Mouse (Mus musculus) liver, embryonic 15.5 days (tissue): ENCODE measurements around the gene BC037034. TPM values are rescaled to one million over a fixed set of nuclear protein-coding genes. Genes with fewer than 3 reads are reported as not detected.

Source experiments
- ATAC-seq: fragments of 200-750 bp; cut with Nextera tagmentation; 2 replicates; pipeline ENCODE4 v1.8.0; 2017; ENCODE audit warnings: moderate number of reproducible peaks, mild to moderate bottlenecking, moderate library complexity; ENCODE audit not compliant: insufficient read depth
- H3K27ac ChIP-seq: fragments of 300-500 bp; sonication (generic); replicated peaks from 2 replicates; pipeline ENCODE4 v1.5.1; 2015; ENCODE audit warnings: mild to moderate bottlenecking, inconsistent platforms
- H3K27me3 ChIP-seq: fragments of 300-500 bp; sonication (generic); 2 replicates; pipeline ENCODE4 v1.6.1; 2015; ENCODE audit warnings: mild to moderate bottlenecking, inconsistent platforms
- H3K36me3 ChIP-seq: fragments of 300-500 bp; sonication (generic); replicated peaks from 2 replicates; pipeline ENCODE4 v1.6.1; 2015; ENCODE audit warnings: moderate library complexity, mild to moderate bottlenecking, inconsistent platforms
- H3K4me1 ChIP-seq: fragments of 300-500 bp; sonication (generic); replicated peaks from 2 replicates; pipeline ENCODE4 v1.6.1; 2015; ENCODE audit warnings: inconsistent platforms
- H3K4me2 ChIP-seq: fragments of 300-500 bp; sonication (generic); 2 replicates; pipeline ENCODE4 v1.6.1; 2015; ENCODE audit warnings: moderate library complexity, mild to moderate bottlenecking, inconsistent platforms
- H3K4me3 ChIP-seq: fragments of 300-500 bp; sonication (generic); replicated peaks from 2 replicates; pipeline ENCODE4 v1.5.1; 2015; ENCODE audit warnings: mild to moderate bottlenecking, inconsistent platforms
- H3K9ac ChIP-seq: fragments of 300-500 bp; sonication (generic); 2 replicates; pipeline ENCODE4 v1.6.1; 2015; ENCODE audit warnings: moderate library complexity, mild to moderate bottlenecking, inconsistent platforms
- H3K9me3 ChIP-seq: fragments of 300-500 bp; sonication (generic); replicated peaks from 2 replicates; pipeline ENCODE4 v1.6.1; 2016; ENCODE audit warnings: inconsistent platforms
- WGBS: fragments of 180-500 bp; shearing (Covaris S2); methylation state at CpG from one replicate; pipeline ENCODE4 v1.1.7; 2015; ENCODE audit warnings: mixed read lengths; ENCODE audit not compliant: insufficient replicate concordance; 5-methylcytosine and 5-hydroxymethylcytosine counted together
- polyA plus RNA-seq: library from polyadenylated mRNA; unstranded; fragments of >200 nt; fragmentation: Nextera tagmentation; extraction: Ambion mirVana; gene quantifications from 2 replicates; pipeline ENCODE4 v1.2.1, GENCODE M21; 2015

BC037034 gene
- 2.5 and 3.6 TPM in 2 replicates for polyA plus RNA-seq

DNA sequence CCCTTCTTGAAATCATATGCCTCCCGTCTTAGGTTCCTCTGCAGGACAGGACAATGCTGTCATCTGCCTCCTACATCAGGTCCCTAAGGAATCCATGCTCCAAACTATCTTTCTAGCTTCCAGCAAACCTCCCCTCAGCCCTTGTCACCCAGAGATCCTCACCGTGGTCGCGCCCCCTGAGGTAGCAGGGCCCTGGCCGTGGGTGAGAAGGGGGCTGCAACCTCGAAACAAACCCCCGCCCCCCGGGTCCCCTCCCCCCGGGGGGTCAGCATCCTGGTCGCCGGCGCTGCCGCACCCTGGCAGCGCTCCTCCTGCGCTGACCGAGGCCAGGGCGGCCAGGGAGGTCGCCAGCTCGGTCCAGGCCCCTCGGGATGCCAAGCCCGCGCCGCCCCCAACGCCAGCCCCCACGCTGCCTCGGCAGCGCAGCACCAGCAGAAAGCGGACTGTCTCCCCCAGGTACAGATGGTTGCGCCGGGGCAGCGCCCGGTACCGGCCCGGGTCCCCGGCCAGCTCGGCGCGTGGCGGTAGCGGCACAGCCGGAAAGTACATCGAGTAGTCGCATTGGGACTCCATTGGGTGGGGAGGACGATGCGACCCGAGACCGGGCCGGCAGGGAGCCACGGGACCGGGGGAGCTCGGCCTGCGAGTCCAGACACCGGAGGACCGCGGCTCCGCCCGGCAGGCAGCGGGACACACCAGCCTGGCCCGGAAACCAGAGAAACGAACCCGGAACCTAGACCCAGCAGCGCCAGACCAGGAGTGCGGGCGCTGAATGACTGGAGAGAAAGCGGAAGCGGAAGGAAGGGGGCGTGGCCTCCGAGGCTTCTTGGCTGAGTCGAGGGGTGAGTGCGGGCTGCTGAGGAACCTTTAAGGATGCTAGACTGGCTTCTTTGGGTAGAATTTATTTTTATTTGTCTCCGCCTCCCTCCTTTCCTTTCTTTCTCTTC is at the start of gene BC037034:
Gene BC037034 (minus strand): TSS at position 774 of the 947 bp plus-strand sequence.
- Histone ChIP-seq H3K27ac (peak within 1 kb of the TSS; percentile 75), H3K9ac (peak within 1 kb of the TSS; percentile 84), H3K9me3 (no peaks in the 10 kb centered on the region), H3K27me3 (no peaks in the 10 kb centered on the region), H3K4me3 (peak within 1 kb of the TSS; percentile 84), H3K4me2 (peak within 1 kb of the TSS; percentile 95), H3K4me1 (peaks cover 62% of the 10 kb centered on the region), H3K36me3 (peaks cover 32% of the 10 kb centered on the region)
- peak; percentile 81 for ATAC-seq
- under 1% methylated on average over 71 of the region's 71 CpGs for WGBS

- H3K36me3 ChIP-seq = no peaks in the 10 kb centered on the region
- WGBS = 74% methylated on average over 3 of the region's 3 CpGs
- H3K9ac ChIP-seq = no peak overlapping the region
- no peak overlapping the region for H3K4me3 ChIP-seq
- 0 out of 2 replicates have a peak, but pooled peaks cover 3% of the 10 kb centered on the region for H3K4me1 ChIP-seq
- no peak for ATAC-seq
- H3K27ac ChIP-seq = no peak overlapping the region
- no peaks in the 10 kb centered on the region for H3K9me3 ChIP-seq
- H3K4me2 ChIP-seq = no peak overlapping the region
- no peaks in the 10 kb centered on the region for H3K27me3 ChIP-seq
These were observed 49.0 kb upstream of the BC037034 start for GRCm38 (mm10) chr5:138312795-138313194.

DNA sequence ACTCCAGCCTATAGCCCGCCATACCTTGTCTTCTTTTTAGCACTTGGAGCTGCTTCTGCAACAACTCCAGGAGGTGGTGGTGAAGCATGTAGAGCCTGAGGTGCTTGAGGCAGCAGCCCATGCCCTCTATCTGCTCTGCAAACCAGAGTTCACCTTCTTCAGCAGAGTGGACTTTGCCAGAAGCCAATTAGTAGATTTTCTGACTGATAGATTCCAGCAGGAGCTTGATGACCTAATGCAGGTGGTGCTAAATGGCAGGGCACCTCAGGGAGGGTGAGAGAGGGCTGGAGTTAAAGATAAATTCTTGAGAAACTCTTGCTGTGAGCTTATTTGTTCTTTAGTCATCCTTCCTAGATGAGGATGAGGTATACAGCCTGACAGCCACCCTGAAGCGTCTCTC is 35.8 kb upstream of the BC037034 start:
- Histone ChIP-seq H3K4me3 (no peak overlapping the region), H3K9me3 (no peaks in the 10 kb centered on the region), H3K27ac (no peak overlapping the region), H3K4me1 (no peaks in the 10 kb centered on the region), H3K27me3 (no peaks in the 10 kb centered on the region), H3K36me3 (no peaks in the 10 kb centered on the region), H3K4me2 (no peak overlapping the region), H3K9ac (no peak overlapping the region)
- WGBS = 50% methylated on average over 2 of the region's 2 CpGs
- no peak for ATAC-seq

- Histone ChIP-seq H3K9me3 (no peaks in the 10 kb centered on the region), H3K27me3 (no peaks in the 10 kb centered on the region), H3K9ac (no peak overlapping the region), H3K27ac (no peak overlapping the region), H3K36me3 (no peaks in the 10 kb centered on the region), H3K4me2 (no peak overlapping the region), H3K4me1 (no peaks in the 10 kb centered on the region), H3K4me3 (no peak overlapping the region)
- ATAC-seq = no peak
These were observed 30.3 kb upstream of the BC037034 start for GRCm38 (mm10) chr5:138294158-138294557.

GRCm38 (mm10) chr5:138291638-138292037 is 27.8 kb upstream of the BC037034 start:
- Histone ChIP-seq H3K4me1 (no peaks in the 10 kb centered on the region), H3K9ac (no peak overlapping the region), H3K27ac (no peak overlapping the region), H3K4me2 (no peak overlapping the region), H3K4me3 (no peak overlapping the region), H3K27me3 (no peaks in the 10 kb centered on the region), H3K36me3 (no peaks in the 10 kb centered on the region), H3K9me3 (no peaks in the 10 kb centered on the region)
- no peak for ATAC-seq
- WGBS = 35% methylated on average over 1 of the region's 1 CpGs

DNA sequence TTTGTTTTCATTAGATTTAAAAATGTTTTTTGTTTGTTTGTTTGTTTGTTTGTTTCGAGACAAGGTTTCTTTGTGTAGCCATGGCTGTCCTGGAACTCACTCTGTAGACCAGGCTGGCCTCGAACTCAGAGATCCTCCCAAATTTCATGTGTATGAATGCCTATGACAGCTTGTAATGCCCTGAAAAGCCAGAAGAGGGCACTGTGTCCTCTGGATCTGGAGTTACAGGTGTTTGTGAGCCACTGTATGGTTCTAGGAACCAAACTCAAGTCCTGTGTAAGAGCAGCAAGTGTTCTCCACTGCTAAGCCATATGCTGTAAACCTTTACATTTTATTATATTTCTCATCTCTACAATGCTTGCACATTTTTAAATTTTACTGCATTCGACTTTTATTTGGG is 24.0 kb upstream of the BC037034 start:
- Histone ChIP-seq H3K4me1 (no peaks in the 10 kb centered on the region), H3K4me3 (no peak overlapping the region), H3K27ac (no peak overlapping the region), H3K27me3 (no peaks in the 10 kb centered on the region), H3K9ac (no peak overlapping the region), H3K4me2 (no peak overlapping the region), H3K9me3 (no peaks in the 10 kb centered on the region), H3K36me3 (no peaks in the 10 kb centered on the region)
- no peak for ATAC-seq
- WGBS = 47% methylated on average over 3 of the region's 3 CpGs

GRCm38 (mm10) chr5:138283540-138283939 is 19.7 kb upstream of the BC037034 start:
- WGBS = 39% methylated on average over 1 of the region's 1 CpGs

DNA sequence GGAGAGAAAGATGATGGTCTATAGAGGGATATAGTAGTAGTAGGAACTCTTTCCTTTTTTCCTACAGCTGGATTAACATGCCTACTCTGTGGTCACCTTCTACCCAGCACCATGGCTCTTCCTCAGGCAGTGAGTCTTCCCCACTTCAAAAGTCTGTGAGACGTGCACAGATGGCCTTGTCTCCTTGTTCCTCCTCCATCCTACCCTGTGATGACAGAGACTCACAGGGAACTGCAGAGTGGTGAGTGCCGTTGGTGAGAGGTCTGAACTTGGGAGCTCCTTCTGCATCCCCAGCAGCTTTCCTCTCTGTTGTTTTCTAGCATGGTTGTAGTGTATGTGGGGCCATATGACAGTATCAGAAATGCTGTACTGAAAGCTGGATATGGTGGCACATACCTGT is 18.0 kb upstream of the BC037034 start:
- no peak overlapping the region for H3K27ac ChIP-seq
- H3K4me2 ChIP-seq = no peak overlapping the region
- no peak for ATAC-seq
- no peak overlapping the region for H3K4me3 ChIP-seq
- peaks cover 15% of the 10 kb centered on the region for H3K4me1 ChIP-seq
- WGBS = 62% methylated on average over 2 of the region's 2 CpGs
- no peaks in the 10 kb centered on the region for H3K9me3 ChIP-seq
- no peak overlapping the region for H3K9ac ChIP-seq
- H3K27me3 ChIP-seq = peaks cover 16% of the 10 kb centered on the region
- no peaks in the 10 kb centered on the region for H3K36me3 ChIP-seq

More at GRCm38 (mm10) chr5:138283540-138283939, 19.7 kb upstream of the BC037034 start:
- Histone ChIP-seq H3K4me1 (peaks cover 15% of the 10 kb centered on the region), H3K9me3 (no peaks in the 10 kb centered on the region), H3K4me2 (no peak overlapping the region), H3K27ac (no peak overlapping the region), H3K9ac (no peak overlapping the region), H3K36me3 (no peaks in the 10 kb centered on the region), H3K27me3 (peaks cover 12% of the 10 kb centered on the region), H3K4me3 (no peak overlapping the region)
- no peak for ATAC-seq

DNA sequence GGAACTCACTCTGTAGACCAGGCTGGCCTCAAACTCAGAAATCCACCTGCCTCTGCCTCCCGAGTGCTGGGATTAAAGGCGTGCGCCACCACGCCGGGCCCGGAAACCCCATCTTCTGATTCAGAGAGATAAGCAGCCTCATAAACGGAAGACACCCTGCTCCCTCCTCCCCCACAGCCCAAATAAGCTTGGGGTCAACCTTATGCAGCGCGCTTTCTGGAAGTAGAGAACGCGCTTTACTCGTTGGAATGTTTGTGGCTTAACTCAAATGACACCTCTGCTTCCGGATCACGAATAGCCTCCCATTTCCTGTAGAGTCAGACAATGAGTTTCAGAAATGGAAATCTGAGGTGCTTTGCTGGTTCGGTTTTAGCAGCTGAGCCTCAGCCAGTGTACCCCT is 17.0 kb upstream of the BC037034 start:
- Histone ChIP-seq H3K4me1 (peaks cover 15% of the 10 kb centered on the region), H3K27ac (no peak overlapping the region), H3K9me3 (no peaks in the 10 kb centered on the region), H3K27me3 (peaks cover 17% of the 10 kb centered on the region), H3K36me3 (no peaks in the 10 kb centered on the region), H3K9ac (no peak overlapping the region), H3K4me2 (peak overlapping the region; percentile 79), H3K4me3 (no peak overlapping the region)
- 71% methylated on average over 15 of the region's 15 CpGs for WGBS
- ATAC-seq = no peak

- Histone ChIP-seq H3K4me3 (peak overlapping the region; percentile 57), H3K4me2 (peak overlapping the region; percentile 79), H3K4me1 (peaks cover 15% of the 10 kb centered on the region), H3K9me3 (no peaks in the 10 kb centered on the region), H3K27ac (no peak overlapping the region), H3K9ac (no peak overlapping the region), H3K27me3 (peaks cover 21% of the 10 kb centered on the region), H3K36me3 (no peaks in the 10 kb centered on the region)
- no peak for ATAC-seq
- 21% methylated on average over 26 of the region's 26 CpGs for WGBS
These were observed 16.6 kb upstream of the BC037034 start for GRCm38 (mm10) chr5:138280425-138280768.

DNA sequence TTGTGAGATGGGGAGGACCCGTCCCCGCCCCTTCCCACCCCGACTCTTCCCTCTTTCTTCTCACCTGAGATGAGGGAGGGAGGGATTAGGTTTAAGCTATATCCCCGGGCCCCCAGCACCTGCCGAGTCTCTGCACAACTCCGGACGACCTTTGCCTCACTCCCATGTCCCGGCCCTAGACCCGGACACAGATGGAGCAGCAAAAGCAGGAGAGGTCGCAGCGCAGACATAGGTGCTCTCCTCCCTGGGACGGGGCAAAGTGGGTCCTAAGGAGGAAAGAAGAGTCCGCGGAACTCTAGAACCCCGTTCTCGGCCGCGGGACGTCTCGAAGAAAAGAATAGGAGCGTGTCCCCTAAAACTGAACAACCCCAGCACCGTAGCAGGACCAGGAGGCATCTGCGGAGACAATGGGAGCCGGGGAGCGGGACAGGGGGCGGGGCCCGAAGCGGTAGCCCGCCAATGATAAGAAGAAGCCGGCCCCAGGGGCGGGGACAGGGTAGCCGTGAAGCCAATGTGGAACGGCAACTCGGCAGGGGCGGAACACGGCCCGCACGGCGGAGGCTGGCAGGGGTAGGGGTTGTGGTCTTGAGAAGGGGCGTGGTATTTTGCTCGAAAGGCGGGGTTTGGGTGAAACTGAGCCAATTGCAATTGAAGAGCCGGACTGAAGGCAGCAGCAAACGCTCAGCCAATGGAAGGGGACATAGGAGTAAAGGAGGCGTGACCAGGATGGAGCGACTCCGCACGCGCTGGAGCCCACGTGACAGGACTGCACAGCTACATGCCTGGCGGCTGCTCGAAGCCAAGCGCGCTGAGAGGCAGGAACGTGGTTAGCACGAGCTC is 16.0 kb upstream of the BC037034 start, which contains the start of the genes Gm43720, Gpc2 and Stag3:
Gene Gm43720 (minus strand): TSS at position 374 of the 840 bp plus-strand sequence.
Gene Gpc2 (minus strand): TSS at position 421 of the 840 bp plus-strand sequence.
Gene Stag3 (plus strand): TSS at position 656 of the 840 bp plus-strand sequence.
- H3K27me3 ChIP-seq = peaks cover 22% of the 10 kb centered on the region
- H3K9me3 ChIP-seq = no peaks in the 10 kb centered on the region
- peaks cover 17% of the 10 kb centered on the region for H3K4me1 ChIP-seq
- H3K27ac ChIP-seq = no peak within 1 kb of the TSS
- WGBS = 2% methylated on average over 56 of the region's 56 CpGs
- H3K36me3 ChIP-seq = no peaks in the 10 kb centered on the region
- peak within 1 kb of the TSS; percentile 79 for H3K4me2 ChIP-seq
- peak within 1 kb of the TSS; percentile 11; the same call in 1 of the 2 replicates for H3K9ac ChIP-seq
- H3K4me3 ChIP-seq = peak within 1 kb of the TSS; percentile 57
- peak; percentile 97 for ATAC-seq
